Mouse (Mus musculus): ENCODE measurements at regions not wholly inside any gene's neighbourhood (a gene's known extent, or its start where the extent isn't known, plus 50 kb on each side); places are given as distances from the start of the nearest gene placed in this dataset.

- Histone ChIP-seq H3K4me3 (ENCODE audit: low read depth, low read length) (peak overlapping the region; percentile 61), H3K9ac (ENCODE audit: low read depth, low read length) (peak overlapping the region; percentile 60), H3K4me2 (ENCODE audit: low read depth, low read length) (peak overlapping the region; percentile 58), H3K36me3 (ENCODE audit: control insufficient read depth, insufficient read depth) (no peaks in the 10 kb centered on the region), H3K27ac (ENCODE audit: low read length) (peak overlapping the region; percentile 79), H3K4me1 (ENCODE audit: control insufficient read depth, low read depth, low read length) (peaks cover 6% of the 10 kb centered on the region), H3K9me3 (replicated peaks; ENCODE audit: control insufficient read depth, low read length) (no peaks in the 10 kb centered on the region), H3K27me3 (ENCODE audit: control insufficient read depth, insufficient read depth, low read depth, low read length) (no peaks in the 10 kb centered on the region)
- peak; percentile 66 for ATAC-seq (ENCODE audit: low read depth)
- 2% methylated on average over 37 of the region's 37 CpGs for WGBS (ENCODE audit: insufficient replicate concordance)
These were observed 105.3 kb upstream of the Mgme1 start for GRCm38 (mm10) chr2:144164986-144165821.

DNA sequence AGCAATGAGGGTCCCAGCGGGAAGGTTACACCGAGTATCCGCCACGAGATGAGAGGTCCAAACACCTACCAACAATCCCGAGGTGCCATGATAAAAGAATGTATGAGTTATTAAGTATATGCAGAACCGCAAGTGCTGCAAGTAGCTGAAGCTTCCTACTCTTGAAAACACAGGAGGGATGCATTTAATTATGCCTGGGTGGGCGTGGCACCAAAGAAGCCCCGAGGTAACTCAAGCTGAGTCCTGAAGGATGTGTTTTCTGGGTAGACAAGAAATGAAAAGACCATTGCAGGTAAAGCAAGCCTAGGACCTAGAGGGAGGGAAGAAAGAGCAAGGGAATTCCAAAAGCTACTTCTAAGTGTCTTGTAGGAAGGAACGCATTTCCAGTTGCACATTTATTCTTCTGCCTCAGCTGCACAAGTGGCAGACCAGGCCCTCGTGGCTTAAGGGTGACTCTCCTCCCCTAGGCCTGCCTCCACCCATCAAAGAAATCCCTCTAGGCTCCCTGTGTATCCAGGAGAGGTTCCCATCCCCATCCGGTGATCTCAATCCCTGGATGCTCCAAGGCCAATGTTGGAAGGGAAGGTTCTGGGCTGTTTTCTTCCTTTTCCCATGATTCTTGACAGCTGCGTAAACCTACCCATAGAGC lies 104.2 kb upstream of the Mgme1 start:
- H3K27me3 ChIP-seq (ENCODE audit: control insufficient read depth, insufficient read depth, low read depth, low read length): no peaks in the 10 kb centered on the region
- ATAC-seq (ENCODE audit: low read depth): no peak
- H3K36me3 ChIP-seq (ENCODE audit: control insufficient read depth, insufficient read depth): no peaks in the 10 kb centered on the region
- peak overlapping the region; percentile 58 for H3K4me2 ChIP-seq (ENCODE audit: low read depth, low read length)
- H3K4me3 ChIP-seq (ENCODE audit: low read depth, low read length): peak overlapping the region; percentile 61
- peak overlapping the region; percentile 61 for H3K27ac ChIP-seq (ENCODE audit: low read length)
- H3K4me1 ChIP-seq (ENCODE audit: control insufficient read depth, low read depth, low read length): peaks cover 6% of the 10 kb centered on the region
- peak overlapping the region; percentile 26 for H3K9ac ChIP-seq (ENCODE audit: low read depth, low read length)
- no peaks in the 10 kb centered on the region for H3K9me3 ChIP-seq (replicated peaks; ENCODE audit: control insufficient read depth, low read length)
- 34% methylated on average over 12 of the region's 12 CpGs for WGBS (ENCODE audit: insufficient replicate concordance)

DNA sequence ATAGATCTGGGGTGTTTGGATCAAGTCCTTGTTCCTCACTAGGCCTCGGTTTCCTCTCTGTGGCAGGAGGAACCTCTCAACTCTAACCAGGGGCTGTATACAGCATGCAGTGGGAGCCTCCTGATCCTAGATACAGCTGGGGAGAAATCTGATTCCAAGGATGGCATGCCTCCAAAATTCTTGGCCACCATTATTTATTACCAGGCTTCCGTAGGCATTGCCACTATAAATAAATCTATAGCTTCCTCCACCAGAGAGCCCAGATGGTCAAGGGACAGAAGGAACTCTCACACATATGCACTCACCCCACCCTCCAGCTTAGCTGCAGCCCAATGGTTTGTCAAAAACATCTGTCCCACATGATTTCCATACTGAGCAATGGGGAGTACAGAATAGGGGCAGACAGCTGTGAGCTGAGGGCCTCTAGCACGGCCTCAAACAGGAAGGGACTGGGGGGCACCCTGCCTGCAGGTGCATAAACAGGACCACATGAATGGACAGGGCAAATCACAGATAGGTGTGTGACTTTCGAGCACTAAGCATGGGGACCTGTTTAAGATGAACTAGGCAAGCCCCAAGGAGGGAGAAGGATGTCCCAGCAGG lies 100.8 kb upstream of the Mgme1 start:
- H3K36me3 ChIP-seq (ENCODE audit: control insufficient read depth, insufficient read depth): no peaks in the 10 kb centered on the region
- H3K9ac ChIP-seq (ENCODE audit: low read depth, low read length): no peak overlapping the region
- no peak for ATAC-seq (ENCODE audit: low read depth)
- H3K9me3 ChIP-seq (replicated peaks; ENCODE audit: control insufficient read depth, low read length): no peaks in the 10 kb centered on the region
- 48% methylated on average over 4 of the region's 4 CpGs for WGBS (ENCODE audit: insufficient replicate concordance)
- no peaks in the 10 kb centered on the region for H3K27me3 ChIP-seq (ENCODE audit: control insufficient read depth, insufficient read depth, low read depth, low read length)
- no peak overlapping the region for H3K27ac ChIP-seq (ENCODE audit: low read length)
- H3K4me3 ChIP-seq (ENCODE audit: low read depth, low read length): no peak overlapping the region
- peaks cover 21% of the 10 kb centered on the region for H3K4me1 ChIP-seq (ENCODE audit: control insufficient read depth, low read depth, low read length)
- no peak overlapping the region for H3K4me2 ChIP-seq (ENCODE audit: low read depth, low read length)

DNA sequence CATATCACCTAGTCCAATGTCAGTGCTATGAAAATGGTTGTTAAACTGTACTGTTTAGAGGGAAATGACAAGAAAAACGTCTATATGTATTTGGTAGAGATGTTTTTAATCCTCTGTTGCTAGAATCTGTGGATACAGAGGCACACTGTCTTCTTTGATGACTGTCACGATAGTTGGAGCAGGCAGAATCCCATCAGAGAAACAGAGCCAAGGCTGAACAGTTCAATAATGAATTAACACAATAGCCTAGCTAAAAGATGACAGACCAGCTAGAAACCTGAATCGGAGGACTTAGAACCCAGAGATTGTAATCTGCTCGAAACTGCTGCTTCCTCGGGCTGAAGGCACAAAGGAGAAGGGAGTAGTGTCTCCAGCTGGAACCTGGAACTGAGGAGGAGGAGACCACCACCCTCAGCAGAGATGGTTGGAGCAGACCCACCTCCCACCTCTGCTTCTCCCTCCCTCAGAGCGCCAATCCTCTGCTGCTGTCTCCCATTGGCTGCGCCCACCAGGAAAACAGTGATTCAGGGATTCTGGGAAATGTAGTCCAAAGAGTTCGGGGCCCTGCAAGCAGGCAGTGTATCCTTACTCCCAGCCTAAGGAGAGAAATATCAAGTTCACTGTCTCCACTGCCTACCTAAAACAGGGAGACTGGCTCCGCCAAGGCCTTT lies 98.2 kb upstream of the Mgme1 start:
- peak overlapping the region; percentile 35 for H3K4me3 ChIP-seq (ENCODE audit: low read depth, low read length)
- peak overlapping the region; percentile 5; the same call in 1 of the 2 replicates for H3K9ac ChIP-seq (ENCODE audit: low read depth, low read length)
- no peak overlapping the region for H3K27ac ChIP-seq (ENCODE audit: low read length)
- H3K9me3 ChIP-seq (replicated peaks; ENCODE audit: control insufficient read depth, low read length): no peaks in the 10 kb centered on the region
- no peaks in the 10 kb centered on the region for H3K36me3 ChIP-seq (ENCODE audit: control insufficient read depth, insufficient read depth)
- no peaks in the 10 kb centered on the region for H3K27me3 ChIP-seq (ENCODE audit: control insufficient read depth, insufficient read depth, low read depth, low read length)
- peaks cover 26% of the 10 kb centered on the region for H3K4me1 ChIP-seq (ENCODE audit: control insufficient read depth, low read depth, low read length)
- 0 out of 2 replicates have a peak, but pooled peaks have one; percentile 19 for ATAC-seq (ENCODE audit: low read depth)
- WGBS (ENCODE audit: insufficient replicate concordance): 29% methylated on average over 9 of the region's 9 CpGs
- peak overlapping the region; percentile 53 for H3K4me2 ChIP-seq (ENCODE audit: low read depth, low read length)

- ATAC-seq (ENCODE audit: low read depth): 0 out of 2 replicates have a peak, but pooled peaks have one; percentile 20
- Histone ChIP-seq H3K9me3 (replicated peaks; ENCODE audit: control insufficient read depth, low read length) (no peaks in the 10 kb centered on the region), H3K27me3 (ENCODE audit: control insufficient read depth, insufficient read depth, low read depth, low read length) (no peaks in the 10 kb centered on the region), H3K4me1 (ENCODE audit: control insufficient read depth, low read depth, low read length) (peaks cover 33% of the 10 kb centered on the region), H3K4me2 (ENCODE audit: low read depth, low read length) (no peak overlapping the region), H3K9ac (ENCODE audit: low read depth, low read length) (no peak overlapping the region), H3K27ac (ENCODE audit: low read length) (no peak overlapping the region), H3K36me3 (ENCODE audit: control insufficient read depth, insufficient read depth) (no peaks in the 10 kb centered on the region), H3K4me3 (ENCODE audit: low read depth, low read length) (no peak overlapping the region)
- 23% methylated on average over 8 of the region's 8 CpGs for WGBS (ENCODE audit: insufficient replicate concordance)
These were observed 96.9 kb upstream of the Mgme1 start for GRCm38 (mm10) chr2:144173358-144174106.

GRCm38 (mm10) chr2:144174366-144175035 lies 96.0 kb upstream of the Mgme1 start:
- no peak overlapping the region for H3K4me3 ChIP-seq (ENCODE audit: low read depth, low read length)
- no peak for ATAC-seq (ENCODE audit: low read depth)
- H3K4me1 ChIP-seq (ENCODE audit: control insufficient read depth, low read depth, low read length): peaks cover 33% of the 10 kb centered on the region
- WGBS (ENCODE audit: insufficient replicate concordance): 61% methylated on average over 5 of the region's 5 CpGs
- no peak overlapping the region for H3K4me2 ChIP-seq (ENCODE audit: low read depth, low read length)
- H3K27ac ChIP-seq (ENCODE audit: low read length): no peak overlapping the region
- H3K9me3 ChIP-seq (replicated peaks; ENCODE audit: control insufficient read depth, low read length): no peaks in the 10 kb centered on the region
- no peak overlapping the region for H3K9ac ChIP-seq (ENCODE audit: low read depth, low read length)
- no peaks in the 10 kb centered on the region for H3K27me3 ChIP-seq (ENCODE audit: control insufficient read depth, insufficient read depth, low read depth, low read length)
- no peaks in the 10 kb centered on the region for H3K36me3 ChIP-seq (ENCODE audit: control insufficient read depth, insufficient read depth)

- peaks cover 33% of the 10 kb centered on the region for H3K4me1 ChIP-seq (ENCODE audit: control insufficient read depth, low read depth, low read length)
- no peak overlapping the region for H3K4me3 ChIP-seq (ENCODE audit: low read depth, low read length)
- WGBS (ENCODE audit: insufficient replicate concordance): 54% methylated on average over 9 of the region's 9 CpGs
- H3K9me3 ChIP-seq (replicated peaks; ENCODE audit: control insufficient read depth, low read length): no peaks in the 10 kb centered on the region
- peak overlapping the region; percentile 84 for H3K27ac ChIP-seq (ENCODE audit: low read length)
- no peak overlapping the region for H3K9ac ChIP-seq (ENCODE audit: low read depth, low read length)
- no peaks in the 10 kb centered on the region for H3K36me3 ChIP-seq (ENCODE audit: control insufficient read depth, insufficient read depth)
- H3K27me3 ChIP-seq (ENCODE audit: control insufficient read depth, insufficient read depth, low read depth, low read length): no peaks in the 10 kb centered on the region
- H3K4me2 ChIP-seq (ENCODE audit: low read depth, low read length): 0 out of 2 replicates have a peak overlapping the region, but pooled peaks have one; percentile 8
- ATAC-seq (ENCODE audit: low read depth): peak; percentile 75
These were observed 93.8 kb upstream of the Mgme1 start for GRCm38 (mm10) chr2:144176508-144177170.
